Mouse (Mus musculus): ENCODE results near the gene Hbb-bh1. TPM values are rescaled to one million over a fixed set of nuclear protein-coding genes. Genes with fewer than 3 reads are reported as not detected.
"Not testable (repeated sequence)": the region's sequence is repeated elsewhere in the genome, so short reads cannot be mapped to it uniquely, and the experiment has no call there.

Hbb-bh1 gene
- total RNA-seq (2021): not detected

DNA sequence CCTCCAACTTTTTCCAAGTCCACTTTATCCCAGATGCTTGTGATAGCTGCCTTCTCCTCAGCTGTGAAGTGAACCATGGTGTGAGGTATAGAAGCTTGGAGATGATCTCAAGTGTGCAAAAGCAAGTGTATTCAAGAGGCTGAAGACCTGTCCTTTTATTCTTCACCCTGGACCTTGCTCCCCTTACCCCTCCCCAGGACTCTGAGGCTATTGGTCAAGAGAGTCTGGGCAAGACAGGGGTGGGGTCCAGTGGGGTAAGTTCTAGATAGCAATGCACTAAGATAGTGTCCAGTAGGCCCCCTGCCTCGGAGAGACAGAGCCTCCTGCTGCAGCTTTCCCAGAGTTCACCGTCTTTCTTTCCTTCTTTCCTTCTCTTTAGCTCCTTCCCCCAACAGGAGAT, at the start of gene Hbb-bh1:
Hbb-bh1 (minus strand) TSS at position 131 of the 400 bp plus-strand sequence.
- intact Hi-C loops (cut with DNase I): no loop called here
- no peak for DNase-seq

GRCm38 (mm10) chr7:103886152-103886551, 43.2 kb upstream of the Hbb-bh1 start, which contains the start of gene Olfr66:
Gene Olfr66 (minus strand): TSS chr7:103886252.
- intact Hi-C loops (cut with DNase I): no loop called here
- DNase-seq: no peak

- DNase-seq: no peak
- intact Hi-C loops (cut with DNase I): no loop called here
These were observed 34.1 kb upstream of the Hbb-bh1 start for GRCm38 (mm10) chr7:103877093-103877492.

GRCm38 (mm10) chr7:103874451-103874850, 31.5 kb upstream of the Hbb-bh1 start:
- intact Hi-C loops (cut with DNase I): loop anchor here (5.0 kb wide), 1 partner anchor 82 kb away; the partner anchor contains the start of gene Olfr67
- DNase-seq: no peak

- no peak for DNase-seq
- intact Hi-C loops (cut with DNase I): loop anchor here (5.0 kb wide), 1 partner anchor 81 kb away; the partner anchor contains the start of gene Olfr67
These were observed 30.1 kb upstream of the Hbb-bh1 start for GRCm38 (mm10) chr7:103873064-103873463.

DNA sequence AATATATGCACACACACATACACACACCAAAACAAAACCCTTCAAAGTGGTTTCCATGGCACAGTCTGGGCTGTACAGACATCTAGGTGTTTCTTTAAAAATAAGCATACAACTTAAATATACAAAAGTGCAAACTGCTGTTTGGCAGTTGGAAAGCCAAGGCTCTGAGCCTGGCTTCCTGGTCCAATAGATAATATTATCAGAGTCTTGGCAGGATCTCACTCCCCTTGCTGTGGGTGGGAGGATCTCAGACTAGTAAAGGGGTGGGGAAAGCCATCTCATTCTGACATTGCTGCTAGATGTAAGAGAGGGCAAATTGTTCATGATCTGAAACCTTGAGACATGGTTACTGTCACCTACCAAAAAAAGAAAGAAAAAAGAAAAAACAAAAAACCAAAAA, 27.7 kb upstream of the Hbb-bh1 start:
- no peak for DNase-seq
- intact Hi-C loops (cut with DNase I): loop anchor here (5.0 kb wide), 1 partner anchor 78 kb away; the partner anchor contains the start of gene Olfr67

DNA sequence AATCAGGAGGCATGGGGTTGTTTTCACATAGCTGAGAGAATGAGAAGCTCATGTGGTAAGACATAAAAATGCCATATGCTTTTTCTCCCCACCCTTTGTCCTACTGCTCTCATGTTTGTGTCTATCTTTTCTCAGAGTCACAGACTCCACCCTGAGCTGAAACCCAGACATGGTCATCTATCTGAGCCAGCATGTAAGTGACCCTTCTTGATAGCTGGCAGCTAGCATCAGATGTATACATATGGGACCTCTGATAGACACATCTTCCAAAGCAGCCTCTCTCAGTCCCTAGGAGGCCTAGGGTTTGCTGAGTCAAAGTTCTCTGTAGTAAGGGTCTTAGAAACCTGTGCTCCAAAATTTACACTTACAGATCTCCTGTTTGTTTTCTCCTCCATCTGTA, 22.8 kb upstream of the Hbb-bh1 start:
- no peak for DNase-seq
- intact Hi-C loops (cut with DNase I): no loop called here

DNA sequence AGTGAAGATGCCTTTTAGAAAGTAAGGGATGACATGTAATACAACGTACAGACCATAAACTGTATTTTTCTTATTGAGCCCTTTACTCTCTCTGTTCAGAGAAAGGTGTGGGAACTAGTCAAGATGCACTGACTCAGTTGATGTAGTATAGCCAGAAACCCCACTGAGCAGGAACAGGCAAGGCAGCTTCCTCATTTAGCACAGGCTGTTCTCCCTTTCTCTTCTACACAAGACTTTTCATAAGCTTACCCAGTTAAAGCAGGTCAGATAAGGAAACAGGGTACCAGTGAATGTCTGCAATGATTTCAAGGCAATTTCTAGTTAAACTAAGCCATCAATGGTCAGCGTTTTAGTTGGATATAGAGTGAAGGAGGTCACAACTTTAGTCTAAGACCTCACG, 18.6 kb upstream of the Hbb-bh1 start:
- no peak for DNase-seq
- intact Hi-C loops (cut with DNase I): no loop called here

GRCm38 (mm10) chr7:103860855-103861254, 17.9 kb upstream of the Hbb-bh1 start:
- intact Hi-C loops (cut with DNase I): no loop called here
- peak; percentile 18 to 38 for DNase-seq

GRCm38 (mm10) chr7:103859076-103859475, 16.1 kb upstream of the Hbb-bh1 start:
- DNase-seq: no peak
- intact Hi-C loops (cut with DNase I): no loop called here

- intact Hi-C loops (cut with DNase I): no loop called here
- DNase-seq: no peak
These were observed 11.7 kb upstream of the Hbb-bh1 start for GRCm38 (mm10) chr7:103854669-103855068.

DNA sequence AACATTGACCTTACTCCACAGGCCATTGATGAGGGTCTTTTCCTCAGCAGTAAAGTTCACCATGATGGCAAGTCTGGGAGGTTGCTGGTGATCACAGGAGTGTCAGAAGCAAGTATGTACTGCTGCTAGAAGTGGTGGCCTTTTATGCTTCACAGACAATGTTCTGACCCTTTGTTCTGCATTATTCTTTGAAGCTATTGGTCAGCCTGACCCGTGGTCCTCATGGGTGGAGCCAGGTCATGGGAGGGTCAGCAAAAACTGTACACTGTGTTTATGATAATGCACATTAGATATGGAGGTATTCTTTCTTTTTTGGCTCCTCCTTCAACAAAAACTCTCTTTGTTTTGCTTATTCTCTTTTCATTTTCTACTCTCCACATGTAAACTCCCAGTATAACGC, 10.1 kb upstream of the Hbb-bh1 start, which contains the start of gene Hbb-y:
Hbb-y (minus strand) TSS at position 127 of the 400 bp plus-strand sequence.
- intact Hi-C loops (cut with DNase I): no loop called here
- DNase-seq: no peak

GRCm38 (mm10) chr7:103844525-103845325, 1.8 kb upstream of the Hbb-bh1 start:
- no peak for DNase-seq
- intact Hi-C loops (cut with DNase I): no loop called here

- intact Hi-C loops (cut with DNase I): no loop called here
- no peak for DNase-seq
These were observed 2.7 kb downstream of the Hbb-bh1 start, which contains the start of gene Hbb-bh2 for GRCm38 (mm10) chr7:103840268-103840667. Gene Hbb-bh2 (minus strand): TSS chr7:103840520.

- intact Hi-C loops (cut with DNase I): no loop called here
- DNase-seq: no peak
These were observed 15.2 kb downstream of the Hbb-bh1 start, which contains the start of gene Hbb-bs for GRCm38 (mm10) chr7:103827808-103828207. Gene Hbb-bs (minus strand): TSS chr7:103828096.

DNA sequence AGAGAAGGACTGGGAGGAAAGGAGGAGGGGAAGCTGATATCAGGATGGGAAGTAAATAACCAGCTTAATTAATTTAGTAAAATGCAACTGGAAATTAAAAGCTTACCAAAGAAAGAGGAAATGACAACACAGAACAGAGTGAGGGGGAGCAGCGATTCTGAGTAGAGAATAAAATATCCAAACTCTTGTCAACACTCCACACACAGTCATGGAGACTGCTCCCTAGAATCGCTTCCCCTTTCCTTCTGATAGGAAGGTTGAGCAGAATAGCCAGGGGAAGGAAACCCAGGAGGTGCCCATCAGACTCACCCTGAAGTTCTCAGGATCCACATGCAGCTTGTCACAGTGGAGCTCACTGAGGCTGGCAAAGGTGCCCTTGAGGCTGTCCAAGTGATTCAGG, 15.8 kb downstream of the Hbb-bh1 start:
- intact Hi-C loops (cut with DNase I); DNase-seq: not testable (repeated sequence)

- intact Hi-C loops (cut with DNase I): no loop called here
- DNase-seq: no peak
These were observed 16.6 kb downstream of the Hbb-bh1 start for GRCm38 (mm10) chr7:103826255-103826887.

DNA sequence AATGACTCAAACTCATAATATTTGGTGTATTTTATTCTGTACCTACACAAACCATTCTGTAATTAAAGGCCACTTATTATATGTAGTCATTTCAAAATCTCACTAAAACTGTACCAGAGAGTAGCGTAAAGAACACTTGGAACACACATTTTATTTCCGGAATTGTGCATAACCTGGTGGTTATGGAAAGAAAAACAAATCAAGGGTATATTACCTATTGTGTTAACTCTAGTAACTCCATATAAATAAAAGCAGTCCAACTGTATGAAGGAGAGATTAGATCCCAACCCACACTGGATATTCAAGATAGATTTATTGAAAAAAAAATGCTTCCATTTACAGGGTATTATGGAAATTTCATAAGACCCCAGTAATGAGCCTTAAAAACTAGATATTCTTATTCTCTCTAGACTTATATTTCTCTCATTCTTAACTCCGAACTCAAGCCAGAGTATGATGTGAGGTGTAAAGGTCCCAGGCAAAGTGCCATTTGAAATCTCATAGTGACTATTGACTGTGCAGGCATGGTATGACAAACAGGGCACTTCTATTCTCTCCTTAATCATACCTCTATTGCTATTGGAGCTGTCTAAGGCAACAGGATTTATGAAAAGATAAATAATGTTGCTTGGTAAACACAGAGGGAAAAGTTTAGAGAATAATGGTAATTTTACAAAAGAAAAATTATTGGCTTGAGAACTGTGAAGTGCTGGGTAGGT, 17.3 kb downstream of the Hbb-bh1 start:
- DNase-seq: no peak
- intact Hi-C loops (cut with DNase I): no loop called here

GRCm38 (mm10) chr7:103824597-103824996, 18.4 kb downstream of the Hbb-bh1 start:
- intact Hi-C loops (cut with DNase I): no loop called here
- no peak for DNase-seq

DNA sequence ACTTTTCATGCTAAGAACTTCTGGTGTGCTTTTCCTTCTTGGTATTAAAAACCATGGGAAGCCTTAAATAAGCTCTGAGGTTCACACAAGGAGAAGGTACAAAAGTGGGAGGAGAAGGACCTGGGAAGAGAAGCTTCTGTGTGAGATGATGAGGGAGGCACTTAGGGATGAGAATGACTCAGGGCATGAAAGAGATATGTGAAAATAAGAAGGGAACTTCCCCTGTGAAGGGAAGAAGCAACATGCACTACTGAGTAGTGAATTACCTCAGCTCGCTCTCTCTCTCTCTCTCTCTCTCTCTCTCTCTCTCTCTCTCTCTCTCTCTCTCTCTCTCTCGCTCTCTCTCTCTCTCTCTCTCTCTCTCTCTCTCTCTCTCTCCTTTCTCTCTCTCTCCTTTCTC, 27.9 kb downstream of the Hbb-bh1 start:
- DNase-seq; intact Hi-C loops (cut with DNase I): not testable (repeated sequence)

GRCm38 (mm10) chr7:103813766-103814165, 29.2 kb downstream of the Hbb-bh1 start, which contains the start of gene Hbb-bt:
Gene Hbb-bt (minus strand): TSS chr7:103813996.
- no peak for DNase-seq
- intact Hi-C loops (cut with DNase I): no loop called here
